Mouse (Mus musculus): Measurements from ENCODE around the gene Snx29.

The Snx29 gene

DNA sequence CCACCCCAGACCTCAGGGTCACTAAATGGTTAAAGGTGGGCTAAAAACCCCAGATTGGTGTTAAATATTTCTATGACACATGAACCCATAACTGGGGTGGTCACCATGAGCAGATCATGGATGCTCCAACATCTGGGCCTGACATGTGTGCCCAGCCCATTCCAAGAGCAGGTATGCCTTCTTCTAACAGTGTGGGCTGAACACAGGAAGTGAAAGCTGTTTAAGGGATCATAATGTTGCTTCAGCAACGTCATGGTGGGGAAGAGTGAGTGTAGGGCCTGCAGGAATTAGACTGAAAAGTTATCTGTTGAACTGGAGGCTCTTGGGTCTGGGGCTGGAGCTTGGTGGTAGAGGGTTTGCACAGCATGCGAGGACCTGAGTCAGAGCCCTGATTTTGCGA, 405.9 kb downstream of the Snx29 start:
- DNase-seq (ENCODE audit: low spot score in 2 of 2) = no peak

DNA sequence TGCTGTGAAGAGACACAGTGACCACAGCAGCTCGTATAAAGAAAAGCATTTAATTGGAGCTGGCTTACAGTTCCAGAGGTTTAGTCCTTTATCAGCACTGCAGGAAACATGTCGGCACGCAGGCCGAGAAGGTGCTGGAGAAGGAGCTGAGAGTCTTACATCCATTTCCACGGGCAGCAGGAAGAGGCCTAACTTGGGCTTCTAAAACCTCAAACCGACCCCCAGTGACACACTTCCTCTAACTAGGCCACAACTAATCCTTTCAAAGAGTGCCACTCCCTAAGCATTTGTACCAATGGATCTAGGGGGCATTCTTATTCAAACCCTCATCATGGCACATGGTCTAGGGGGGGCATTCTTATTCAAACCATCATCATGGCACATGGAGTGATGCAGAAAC, 406.4 kb downstream of the Snx29 start:
- no peak for DNase-seq (ENCODE audit: low spot score in 2 of 2)

DNA sequence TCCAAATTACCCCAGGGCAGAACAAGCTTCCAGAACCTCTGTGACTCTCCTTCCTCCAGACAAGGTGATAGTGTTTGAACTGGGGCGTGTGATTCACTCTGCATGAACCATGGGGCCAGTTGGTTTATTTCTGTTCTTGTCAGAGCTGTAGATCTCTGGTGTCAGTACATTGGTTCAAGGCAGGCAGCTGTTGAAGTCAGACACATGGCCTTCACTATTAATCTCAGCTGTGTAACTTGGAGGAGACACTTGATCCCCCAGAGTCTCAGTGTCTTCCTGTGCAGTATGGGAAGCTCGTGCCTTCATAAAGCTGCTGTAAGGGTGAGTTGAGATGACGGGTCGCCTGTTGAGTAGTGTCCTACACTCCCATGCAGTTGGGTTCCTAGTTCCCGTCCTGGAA, 407.1 kb downstream of the Snx29 start:
- DNase-seq (ENCODE audit: low spot score in 2 of 2) = no peak

DNA sequence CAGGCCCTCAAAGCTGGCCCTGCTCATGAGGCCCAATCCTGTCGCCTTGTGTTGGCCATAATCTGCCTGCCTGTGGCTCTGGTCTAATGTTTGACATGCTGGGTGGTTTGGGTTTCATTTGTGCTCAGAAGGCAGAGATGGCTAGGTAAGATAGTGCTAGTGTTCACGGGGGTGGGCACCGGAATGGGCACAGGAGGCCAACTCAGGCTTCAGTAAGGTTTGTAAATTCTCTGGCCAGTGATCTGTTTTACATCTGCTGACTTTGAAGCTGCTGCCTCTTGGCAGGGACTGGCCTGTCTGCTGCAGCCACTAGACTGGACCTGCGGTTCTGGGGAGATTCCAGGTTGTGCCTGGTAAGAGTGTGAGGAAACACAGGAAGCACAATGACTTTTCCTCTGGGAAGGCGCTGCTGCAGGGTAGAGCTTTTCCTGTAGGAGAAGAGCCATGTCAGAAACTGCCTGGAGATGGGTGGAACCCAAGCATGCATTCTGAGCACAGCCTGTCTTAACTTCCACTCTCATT, 408.4 kb downstream of the Snx29 start:
- DNase-seq (ENCODE audit: low spot score in 2 of 2) = no peak

DNA sequence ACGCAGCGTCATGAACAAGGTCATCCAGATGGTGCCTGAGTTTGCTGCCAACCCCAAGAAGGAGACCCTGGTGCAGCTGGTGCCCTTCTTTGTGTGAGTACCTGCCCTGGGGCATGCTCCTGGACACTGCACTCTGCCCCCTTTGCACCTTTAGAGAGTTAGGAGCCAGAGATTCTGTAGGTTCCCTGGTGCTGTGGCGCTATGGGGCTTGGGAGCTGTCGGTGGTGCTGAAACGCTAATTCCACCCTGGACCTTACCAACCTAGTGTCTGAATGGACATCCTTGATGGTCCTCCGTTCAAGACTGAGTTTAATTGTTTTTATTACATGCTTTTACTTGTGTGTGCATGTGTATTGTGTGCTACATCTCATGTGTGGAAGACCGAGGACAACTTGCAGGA, 415.6 kb downstream of the Snx29 start:
- DNase-seq (ENCODE audit: low spot score in 2 of 2) = no peak

DNA sequence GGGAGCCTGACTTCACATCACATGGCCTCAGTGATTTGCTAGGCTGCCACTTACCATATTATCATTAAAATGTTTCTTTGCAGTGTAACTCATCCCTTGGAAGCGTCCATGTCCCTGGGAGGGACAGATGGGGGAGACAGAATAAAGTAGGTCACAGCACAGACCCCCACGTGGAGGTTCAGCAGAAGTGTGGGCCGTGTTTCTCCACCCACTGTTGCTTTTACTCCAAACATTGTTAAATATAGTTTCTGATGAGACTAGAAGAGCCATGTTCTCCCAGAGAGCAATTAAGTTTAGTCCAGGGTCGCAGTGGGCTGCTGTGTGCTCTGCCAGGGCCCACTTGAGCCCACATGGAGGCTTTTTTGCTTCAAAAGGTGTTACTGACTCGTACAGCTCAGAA, 419.2 kb downstream of the Snx29 start:
- no peak for DNase-seq (ENCODE audit: low spot score in 2 of 2)

DNA sequence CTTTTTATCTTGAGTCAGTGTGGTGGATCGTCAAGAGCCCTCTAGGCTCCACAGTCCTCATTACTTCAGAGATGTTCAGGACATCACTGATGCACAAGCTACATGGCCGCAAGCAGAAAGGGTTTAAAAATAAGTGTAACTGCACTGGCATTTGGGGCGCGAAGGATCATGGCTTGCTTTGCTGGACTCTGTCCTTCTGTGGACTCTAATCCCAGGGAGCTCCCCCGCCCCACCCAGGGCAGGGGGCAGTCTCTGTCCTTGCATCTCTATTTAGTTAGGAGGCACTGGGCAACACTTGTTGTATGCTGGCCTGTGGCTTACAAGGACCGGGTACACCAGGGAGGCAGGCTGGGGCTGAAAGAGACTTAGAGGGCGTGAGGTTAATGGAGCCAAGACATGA, 419.6 kb downstream of the Snx29 start:
- DNase-seq (ENCODE audit: low spot score in 2 of 2) = no peak

DNA sequence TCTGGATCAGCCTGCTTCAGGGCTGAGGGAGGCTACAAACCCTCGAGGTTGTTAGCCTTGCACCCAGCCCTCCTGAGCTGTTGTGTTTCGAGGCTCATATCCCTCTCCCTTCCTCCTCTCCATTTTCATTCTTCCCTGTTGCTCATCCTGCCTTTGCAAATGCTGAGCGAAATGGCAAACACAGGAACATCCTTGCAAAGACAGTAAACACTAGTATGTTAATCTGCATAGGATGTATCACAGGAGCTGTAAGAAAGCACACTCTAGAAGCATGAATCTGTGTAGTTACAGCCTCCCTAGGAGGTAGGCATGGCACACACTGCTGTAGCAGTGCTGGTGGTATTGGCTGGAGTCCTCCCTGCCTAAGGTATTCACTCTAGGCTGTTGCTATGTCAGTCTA, 420.3 kb downstream of the Snx29 start:
- DNase-seq (ENCODE audit: low spot score in 2 of 2) = no peak

DNA sequence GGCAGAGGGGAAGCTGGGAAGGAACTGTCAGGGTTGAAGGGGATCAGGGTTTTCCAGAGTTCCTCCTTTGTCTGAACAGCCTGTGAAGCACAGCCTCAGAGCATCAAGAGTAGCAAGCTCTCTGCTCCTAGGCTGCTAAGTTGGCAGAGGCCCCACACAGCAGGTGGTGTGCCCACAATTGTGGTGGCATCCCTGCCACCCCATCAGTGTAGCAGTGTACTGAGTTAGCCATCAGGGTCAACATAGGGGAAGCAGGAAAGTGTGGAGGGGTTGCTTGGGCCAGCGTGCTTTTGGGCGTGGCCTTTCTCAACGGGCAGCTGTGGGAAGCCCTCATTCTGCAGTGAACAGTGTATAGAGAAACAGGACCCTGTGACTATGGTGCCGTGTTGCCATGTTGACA, 421.0 kb downstream of the Snx29 start:
- DNase-seq (ENCODE audit: low spot score in 2 of 2) = no peak

DNA sequence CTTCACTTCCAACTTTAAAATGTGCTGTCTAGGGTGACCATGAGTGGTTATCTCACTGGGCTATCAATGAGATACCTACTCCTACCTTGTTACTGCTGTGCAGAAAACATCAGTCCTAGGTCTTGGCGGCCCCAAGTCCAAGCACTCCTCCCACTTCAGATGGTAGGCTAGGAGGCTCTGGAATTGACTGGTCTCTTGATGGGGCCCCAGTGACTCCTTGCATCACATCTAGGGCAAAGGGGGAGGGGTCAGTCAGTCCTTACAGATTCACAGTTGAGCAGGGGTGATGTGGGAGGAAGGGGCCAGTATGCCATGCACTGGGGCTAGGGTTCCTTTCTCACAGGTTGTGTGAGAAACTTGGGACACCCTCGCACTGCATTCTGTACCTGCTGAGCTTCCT, 423.3 kb downstream of the Snx29 start:
- no peak for DNase-seq (ENCODE audit: low spot score in 2 of 2)

DNA sequence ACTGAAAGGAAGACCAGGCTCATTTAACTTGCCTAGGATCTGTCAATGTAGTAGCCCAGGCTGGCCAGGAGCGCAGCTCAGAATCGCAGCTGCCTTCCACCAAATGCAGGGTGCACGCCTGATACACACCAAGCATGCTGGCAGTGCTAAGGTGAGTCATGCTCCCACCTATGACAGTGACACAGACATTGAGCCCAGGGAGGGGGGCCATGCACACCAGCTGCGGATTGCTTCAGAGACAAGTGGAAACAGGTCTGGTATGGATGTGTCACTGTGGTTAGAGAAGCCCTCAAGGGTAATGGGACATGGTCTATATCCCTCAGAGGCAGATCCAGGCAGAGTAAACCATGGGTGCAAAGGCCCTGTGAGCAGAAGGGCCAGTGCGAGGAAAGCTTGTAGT, 425.2 kb downstream of the Snx29 start:
- no peak for DNase-seq (ENCODE audit: low spot score in 2 of 2)

DNA sequence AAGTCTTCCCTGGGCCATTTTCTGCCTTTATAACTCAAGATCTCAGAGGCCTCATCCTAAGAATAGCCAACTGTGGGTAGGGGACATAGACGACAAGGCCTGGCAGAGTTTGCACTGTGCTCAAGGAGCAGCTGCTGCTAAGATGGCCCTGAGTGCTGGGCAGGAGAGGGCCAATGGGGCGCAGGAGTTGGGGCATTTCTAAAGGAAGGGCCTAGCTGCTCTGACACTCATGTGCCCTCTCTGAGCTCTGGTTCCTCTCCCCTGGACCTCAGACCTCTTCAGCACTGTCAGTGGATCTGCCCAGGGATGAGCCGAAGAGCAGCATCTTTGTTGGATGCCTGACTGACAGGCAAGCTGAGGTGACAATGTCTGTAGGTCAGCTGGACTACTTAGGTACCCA, 426.4 kb downstream of the Snx29 start:
- DNase-seq (ENCODE audit: low spot score in 2 of 2) = no peak

DNA sequence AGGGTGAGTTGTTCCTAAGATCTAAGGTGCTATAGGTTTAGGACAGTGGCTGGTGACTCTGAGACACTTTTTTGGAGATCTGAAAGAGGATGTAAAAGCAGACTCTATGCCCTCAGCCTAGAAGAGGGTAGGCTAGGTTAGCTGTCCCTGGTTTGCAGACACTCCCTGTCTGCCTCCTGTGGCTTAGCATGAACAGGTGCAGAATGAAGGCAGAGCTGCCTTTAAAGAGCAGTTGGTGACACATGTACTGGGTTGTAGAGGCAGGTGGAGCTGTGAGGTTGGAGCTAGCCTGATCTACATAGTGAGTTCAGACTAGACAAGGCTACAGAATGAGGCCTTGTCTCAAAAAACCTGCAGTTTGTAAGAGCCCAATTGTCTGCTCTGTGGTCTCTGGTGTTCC, 427.9 kb downstream of the Snx29 start:
- no peak for DNase-seq (ENCODE audit: low spot score in 2 of 2)

DNA sequence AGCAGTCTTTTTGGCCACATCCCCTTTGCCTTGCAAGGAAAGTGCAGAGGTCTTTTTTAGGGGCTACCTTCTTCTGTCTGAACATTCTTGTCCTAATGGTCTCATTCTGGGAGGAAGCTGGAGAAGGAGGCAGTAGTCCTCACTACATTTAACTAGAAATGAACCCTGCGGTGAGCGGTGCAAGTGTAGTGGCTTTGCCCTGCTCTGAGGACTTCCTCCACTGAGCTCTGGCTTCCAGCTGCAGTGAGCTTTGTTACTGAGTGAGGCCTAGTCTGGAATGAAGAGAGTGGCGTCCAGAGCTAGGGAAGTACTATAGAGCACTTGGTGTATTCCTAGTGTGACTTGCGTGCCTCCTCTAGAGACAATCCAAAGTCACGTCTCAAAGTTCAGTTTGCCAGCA, 429.8 kb downstream of the Snx29 start:
- no peak for DNase-seq (ENCODE audit: low spot score in 2 of 2)

DNA sequence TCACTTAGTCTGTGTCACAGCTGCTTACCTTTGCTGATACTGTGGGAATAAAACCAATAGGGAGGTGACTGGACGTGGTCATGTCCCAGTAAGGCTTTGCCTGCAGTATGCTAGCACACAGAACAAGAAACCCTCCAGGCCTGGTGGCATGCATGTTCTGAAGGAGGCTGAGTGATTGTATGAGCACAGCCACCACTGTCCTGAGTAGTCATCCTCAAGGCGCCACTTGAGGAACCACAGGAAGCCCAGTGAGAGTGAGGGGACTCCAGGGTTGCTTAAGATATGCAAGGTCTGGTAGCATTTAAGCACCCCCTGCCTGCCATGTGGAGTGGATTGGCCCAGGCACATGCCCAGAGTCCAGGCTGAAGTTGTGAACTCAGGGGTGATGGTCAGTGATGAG, 430.8 kb downstream of the Snx29 start:
- no peak for DNase-seq (ENCODE audit: low spot score in 2 of 2)

DNA sequence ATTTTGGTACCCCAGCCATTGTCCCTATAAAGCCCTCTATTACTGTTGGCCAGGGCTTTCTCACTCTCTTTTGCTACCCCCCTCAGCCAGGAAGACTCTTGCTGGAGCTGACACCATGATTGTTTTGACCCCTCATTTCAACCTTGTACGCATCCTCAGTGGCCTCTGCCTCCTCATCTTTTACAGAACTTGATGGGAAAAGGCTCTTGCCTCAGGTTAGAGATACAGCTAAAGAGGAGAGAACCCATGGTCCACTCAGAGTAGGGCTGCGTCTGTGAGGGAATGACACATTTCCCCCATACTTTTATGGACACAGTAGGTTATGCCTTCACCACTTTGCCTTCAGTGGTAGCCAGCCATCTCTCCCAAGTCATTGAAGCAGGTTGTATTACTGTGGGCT, 431.4 kb downstream of the Snx29 start:
- DNase-seq (ENCODE audit: low spot score in 2 of 2) = no peak

DNA sequence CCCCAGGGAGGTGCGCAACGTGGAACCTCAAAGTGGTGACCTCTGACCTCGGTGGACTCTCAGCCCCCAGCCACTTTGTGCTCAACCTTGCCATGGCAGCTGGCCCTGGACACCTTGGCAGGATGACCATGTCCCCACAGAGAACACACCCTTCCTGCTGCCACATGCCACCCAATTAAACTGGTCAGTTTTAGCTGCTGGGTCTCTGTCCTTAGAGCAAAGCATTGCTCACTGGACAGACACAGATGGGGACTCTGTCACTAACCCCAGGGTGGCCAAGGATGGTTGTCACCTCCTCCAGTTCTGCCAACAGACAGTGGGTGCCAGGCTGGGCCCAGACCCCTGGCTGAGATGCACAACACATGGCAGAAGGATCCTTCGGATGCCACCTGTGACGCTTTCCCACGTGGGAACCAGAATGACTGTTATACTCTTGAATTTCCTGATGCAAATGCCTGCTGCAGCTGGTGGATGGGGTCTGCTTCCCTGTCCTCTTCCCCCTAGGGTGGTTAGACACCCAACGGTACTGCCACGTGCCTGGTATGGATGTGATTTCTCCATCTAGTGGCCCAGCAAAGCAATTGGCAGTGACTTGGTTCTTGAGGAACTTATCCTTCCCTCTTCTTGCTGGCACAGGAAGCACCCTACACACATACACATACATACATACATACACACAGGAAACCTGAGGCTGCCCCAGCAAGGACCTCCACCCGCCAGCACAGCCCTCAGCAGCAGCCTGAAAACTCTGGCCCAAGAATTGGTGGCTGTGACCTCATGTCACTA, 432.8 kb downstream of the Snx29 start:
- DNase-seq (ENCODE audit: low spot score in 2 of 2) = no peak

DNA sequence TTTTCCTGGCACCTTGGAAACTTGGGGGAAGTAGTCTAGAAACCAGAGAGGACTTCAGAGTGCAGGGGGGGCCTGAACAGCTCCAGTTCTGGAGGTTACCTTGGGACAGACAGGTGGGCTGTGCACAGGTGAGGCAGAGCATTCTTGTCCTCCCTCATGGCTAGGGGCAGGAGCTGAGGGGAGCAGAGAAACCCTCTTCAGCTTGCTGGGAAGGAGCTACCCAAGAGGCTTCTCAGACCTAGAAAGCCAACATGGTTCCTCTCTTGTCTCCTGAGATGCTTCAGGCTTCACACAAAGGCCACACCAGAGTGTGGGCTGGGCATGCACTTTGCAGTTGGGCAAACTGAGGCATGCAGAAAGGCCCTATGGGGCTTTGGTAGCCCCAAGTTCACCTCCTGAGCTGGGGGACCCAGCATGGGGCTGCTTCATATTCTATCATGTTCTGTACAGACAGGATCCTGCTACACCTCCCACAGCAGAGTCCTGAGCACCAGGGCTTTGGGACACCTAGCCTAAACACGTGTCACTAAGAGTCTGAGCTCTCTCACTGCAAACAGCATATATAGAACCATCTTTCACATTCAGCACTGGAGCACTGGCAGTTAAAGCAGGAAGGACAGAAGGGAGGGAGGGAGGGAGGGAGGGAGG, 434.0 kb downstream of the Snx29 start:
- DNase-seq (ENCODE audit: low spot score in 2 of 2) = no peak

DNA sequence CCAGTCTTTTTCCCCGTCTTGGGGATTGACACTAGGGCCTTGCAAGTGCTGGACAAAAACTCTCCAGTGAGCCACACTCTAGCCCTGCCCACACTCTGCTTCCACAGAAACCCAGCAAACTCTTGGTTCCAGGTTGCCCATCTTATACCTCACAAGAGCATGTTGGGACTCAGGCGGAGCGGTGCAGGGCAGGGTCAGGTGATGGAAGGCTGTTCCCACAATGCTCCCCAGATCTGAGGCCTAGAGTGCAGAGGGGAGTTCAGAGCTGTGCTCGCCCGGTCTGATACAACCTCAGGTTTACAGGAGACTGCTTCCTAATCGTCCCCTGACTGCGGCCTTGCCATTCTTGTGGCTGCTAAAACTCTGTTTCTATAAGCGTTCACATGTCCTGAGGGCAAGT, 434.8 kb downstream of the Snx29 start:
- no peak for DNase-seq (ENCODE audit: low spot score in 2 of 2)

DNA sequence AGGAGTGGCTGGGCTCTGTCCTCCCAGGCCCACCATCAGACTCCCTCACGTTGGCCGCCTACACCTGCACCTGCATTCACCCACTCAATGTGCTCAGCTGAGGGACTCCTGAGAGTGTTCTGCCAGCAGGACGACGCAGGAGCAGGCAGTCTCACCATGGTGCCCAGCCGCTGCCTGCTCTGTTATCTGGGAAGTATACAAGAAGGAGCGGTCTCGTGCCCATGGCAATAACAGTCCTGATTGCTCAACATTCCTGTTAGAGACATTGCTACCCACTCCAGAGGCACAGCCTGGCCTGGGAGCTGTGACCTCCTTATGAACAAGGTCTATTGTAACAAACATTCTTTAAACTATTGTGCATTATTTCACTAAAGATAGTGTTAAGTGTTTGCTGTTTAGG, 435.2 kb downstream of the Snx29 start:
- DNase-seq (ENCODE audit: low spot score in 2 of 2) = no peak

DNA sequence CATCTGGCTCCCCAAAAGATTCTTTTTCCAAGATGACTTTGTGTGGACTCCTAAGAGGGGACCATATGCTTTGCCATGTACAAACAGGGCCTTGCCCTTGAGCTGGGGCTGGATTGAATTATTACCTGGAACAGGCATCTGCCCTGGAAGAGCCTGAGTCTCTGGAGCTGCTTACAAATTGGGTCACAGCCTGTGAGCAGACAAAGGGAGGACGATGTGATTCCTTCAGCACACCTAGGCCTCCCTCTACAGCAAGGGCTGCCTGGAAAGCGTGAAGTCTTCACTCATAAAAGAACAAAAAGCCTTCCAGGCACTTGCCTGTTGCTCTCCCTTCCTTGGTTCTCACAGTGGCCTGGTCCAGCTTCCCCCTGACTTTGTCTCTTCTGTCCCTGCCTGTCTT, 449.6 kb downstream of the Snx29 start:
- no peak for DNase-seq (ENCODE audit: low spot score in 2 of 2)

DNA sequence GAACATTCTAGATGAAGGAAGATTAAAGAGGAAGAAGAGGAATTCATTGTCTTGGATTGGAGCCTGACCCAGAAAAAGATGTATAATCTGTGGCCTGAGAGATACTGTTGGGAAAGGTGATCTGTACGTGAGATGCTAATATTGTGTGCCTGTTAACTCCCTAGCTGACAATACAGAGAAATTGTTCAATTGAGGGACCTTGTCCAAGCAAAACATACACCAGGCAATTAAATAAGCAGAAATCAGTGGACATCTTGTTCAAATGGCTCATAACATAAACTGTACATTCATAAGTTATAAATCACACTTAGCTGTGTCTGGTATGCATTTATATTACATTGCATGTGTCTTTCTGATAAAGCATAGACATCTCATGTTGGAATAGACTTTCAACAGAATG, 451.6 kb downstream of the Snx29 start:
- DNase-seq (ENCODE audit: low spot score in 2 of 2) = no peak

DNA sequence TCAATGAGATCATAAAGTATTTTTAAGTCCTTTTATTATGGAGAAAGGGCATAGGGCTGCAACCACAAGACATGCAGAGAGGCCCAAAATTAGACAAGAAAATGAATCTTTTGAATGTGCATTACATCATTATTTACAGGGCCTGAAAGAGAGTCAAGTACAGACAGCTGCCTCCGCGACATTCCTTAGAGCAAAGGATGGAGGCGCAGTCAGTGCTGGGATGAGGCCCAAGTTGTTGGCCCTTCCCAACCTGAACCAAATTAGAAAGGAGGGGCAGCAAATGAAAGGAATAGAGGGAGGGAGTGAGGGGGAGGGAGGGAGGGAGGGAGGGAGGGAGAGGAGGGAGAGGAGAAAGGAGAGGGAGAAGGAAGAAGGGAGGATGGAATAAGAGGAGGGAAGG, 453.8 kb downstream of the Snx29 start:
- no peak for DNase-seq (ENCODE audit: low spot score in 2 of 2)

DNA sequence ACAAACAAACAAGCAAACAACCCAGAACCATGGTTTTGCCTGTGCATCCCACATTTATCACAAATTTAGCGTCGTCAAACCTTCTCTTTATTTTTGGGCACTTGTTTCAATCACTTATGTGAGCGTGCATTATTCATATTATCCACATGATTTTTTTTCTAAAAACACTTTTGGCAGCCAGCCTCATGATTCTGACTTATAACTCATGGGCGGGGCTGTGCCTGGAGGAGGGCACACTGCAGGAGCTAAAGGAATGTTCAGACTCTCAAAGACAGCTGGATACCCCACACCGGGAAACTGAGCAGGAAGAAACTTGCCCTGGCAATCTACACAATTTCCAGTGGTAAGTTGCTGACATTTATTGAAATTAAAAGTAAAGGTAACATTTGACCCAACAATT, 455.5 kb downstream of the Snx29 start:
- no peak for DNase-seq (ENCODE audit: low spot score in 2 of 2)
